Mouse (Mus musculus): ENCODE measurements around the gene 2210407C18Rik. TPM values are rescaled to one million over a fixed set of nuclear protein-coding genes. Genes with fewer than 3 reads are reported as not detected.

Gene 2210407C18Rik
- polyA plus RNA-seq, 1 experiment from 2014 or later = not detected

DNA sequence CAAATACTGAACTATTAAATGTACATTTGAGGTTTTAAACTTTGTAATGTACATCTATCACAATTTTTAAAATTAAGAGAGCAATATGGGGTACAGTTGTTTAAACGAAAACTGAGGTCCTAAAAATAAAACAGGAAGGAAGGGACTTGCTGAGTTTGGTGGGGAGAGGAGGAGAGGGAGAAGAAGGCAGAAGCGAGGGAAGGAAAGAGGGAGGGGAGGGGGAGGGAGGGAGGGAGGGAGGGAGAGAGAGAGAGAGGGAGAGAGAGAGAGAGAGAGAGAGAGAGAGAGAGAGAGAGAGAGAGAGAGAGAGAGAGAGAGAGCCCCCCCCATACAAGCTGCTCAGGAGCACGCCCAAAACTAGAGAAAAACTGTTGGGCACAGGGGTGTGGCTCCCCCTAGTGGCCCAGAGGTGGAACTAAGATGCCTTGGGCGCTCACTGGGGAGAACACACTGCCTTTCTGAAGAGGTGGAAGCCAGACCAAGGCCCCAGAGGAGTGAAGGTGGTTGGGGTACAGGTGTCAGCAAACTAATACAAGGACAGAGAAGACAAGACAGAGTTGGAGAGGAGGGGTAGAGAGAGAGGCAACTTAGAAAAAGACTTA is 20.6 kb upstream of the 2210407C18Rik start:
- peaks cover 3% of the 10 kb centered on the region; the same call in 1 of the 2 replicates for H3K4me1 ChIP-seq (ENCODE audit: control insufficient read depth, insufficient read depth, low read length)
- 29% methylated on average over 3 of the region's 4 CpGs for WGBS
- no peak overlapping the region for H3K4me2 ChIP-seq (ENCODE audit: low read depth, low read length)
- H3K9me3 ChIP-seq (ENCODE audit: control insufficient read depth, low read length) = no peaks in the 10 kb centered on the region
- no peak overlapping the region for H3K27ac ChIP-seq (ENCODE audit: low read depth, low read length)
- ATAC-seq (ENCODE audit: low read depth) = no peak
- no peaks in the 10 kb centered on the region for H3K36me3 ChIP-seq (ENCODE audit: control insufficient read depth, insufficient read depth, low read length)
- H3K27me3 ChIP-seq (ENCODE audit: control insufficient read depth, insufficient read depth, low read length) = no peaks in the 10 kb centered on the region
- no peak overlapping the region for H3K4me3 ChIP-seq (ENCODE audit: low read depth, low read length)
- H3K9ac ChIP-seq (replicated peaks; ENCODE audit: low read depth, low read length) = no peak overlapping the region

DNA sequence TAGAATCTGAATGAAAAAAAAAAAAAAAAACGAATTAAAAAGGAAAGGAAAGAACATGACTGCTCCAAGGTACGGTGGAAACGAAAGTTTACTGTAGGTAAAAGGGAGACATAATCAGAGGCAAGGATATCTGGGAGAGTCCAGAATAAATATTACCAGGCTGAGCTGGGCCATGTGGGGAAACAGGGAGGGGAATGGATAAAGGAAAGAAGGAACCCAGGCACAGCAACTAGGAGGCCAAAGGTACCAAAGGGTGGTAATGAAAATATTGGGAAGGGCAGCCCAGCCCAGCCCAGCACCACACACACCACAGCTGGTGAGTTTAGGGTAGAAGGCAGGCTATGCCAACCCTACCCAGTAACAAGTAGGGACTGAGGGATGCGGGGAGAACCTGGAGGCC is 19.0 kb upstream of the 2210407C18Rik start:
- no peak overlapping the region for H3K9ac ChIP-seq (replicated peaks; ENCODE audit: low read depth, low read length)
- no peak overlapping the region for H3K4me2 ChIP-seq (ENCODE audit: low read depth, low read length)
- H3K27ac ChIP-seq (ENCODE audit: low read depth, low read length) = no peak overlapping the region
- no peaks in the 10 kb centered on the region for H3K36me3 ChIP-seq (ENCODE audit: control insufficient read depth, insufficient read depth, low read length)
- no peak overlapping the region for H3K4me3 ChIP-seq (ENCODE audit: low read depth, low read length)
- no peak for ATAC-seq (ENCODE audit: low read depth)
- no peaks in the 10 kb centered on the region for H3K27me3 ChIP-seq (ENCODE audit: control insufficient read depth, insufficient read depth, low read length)
- no peaks in the 10 kb centered on the region for H3K4me1 ChIP-seq (ENCODE audit: control insufficient read depth, insufficient read depth, low read length)
- 67% methylated on average over 4 of the region's 4 CpGs for WGBS
- no peaks in the 10 kb centered on the region for H3K9me3 ChIP-seq (ENCODE audit: control insufficient read depth, low read length)

DNA sequence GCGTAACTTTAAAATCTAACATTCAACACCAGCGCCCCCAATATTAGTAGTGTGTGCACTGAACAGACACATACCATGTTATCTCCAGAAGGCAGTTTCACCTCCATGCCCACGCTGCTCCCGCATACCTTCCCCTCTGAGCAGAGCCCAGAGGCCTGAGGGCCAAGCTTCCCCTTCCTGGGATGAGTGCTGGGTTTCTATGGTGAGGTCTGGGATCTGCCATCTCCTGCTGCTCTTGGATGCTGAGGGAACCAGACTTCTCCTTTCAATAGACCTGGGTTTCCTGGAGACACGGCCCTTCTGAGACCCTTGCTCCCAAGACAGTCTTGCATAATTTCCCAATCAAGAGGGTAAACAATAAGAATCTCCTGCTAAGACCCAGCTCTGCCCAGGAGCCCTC is 14.5 kb upstream of the 2210407C18Rik start, which contains the start of gene Olfr323:
Olfr323 (minus strand) TSS at position 101 of the 400 bp plus-strand sequence.
- no peak for ATAC-seq (ENCODE audit: low read depth)
- no peaks in the 10 kb centered on the region for H3K27me3 ChIP-seq (ENCODE audit: control insufficient read depth, insufficient read depth, low read length)
- H3K9me3 ChIP-seq (ENCODE audit: control insufficient read depth, low read length) = no peaks in the 10 kb centered on the region
- WGBS = 77% methylated on average over 5 of the region's 5 CpGs
- H3K4me1 ChIP-seq (ENCODE audit: control insufficient read depth, insufficient read depth, low read length) = no peaks in the 10 kb centered on the region
- no peak within 1 kb of the TSS for H3K9ac ChIP-seq (replicated peaks; ENCODE audit: low read depth, low read length)
- H3K36me3 ChIP-seq (ENCODE audit: control insufficient read depth, insufficient read depth, low read length) = no peaks in the 10 kb centered on the region
- no peak within 1 kb of the TSS for H3K27ac ChIP-seq (ENCODE audit: low read depth, low read length)
- H3K4me2 ChIP-seq (ENCODE audit: low read depth, low read length) = no peak within 1 kb of the TSS
- no peak within 1 kb of the TSS for H3K4me3 ChIP-seq (ENCODE audit: low read depth, low read length)

DNA sequence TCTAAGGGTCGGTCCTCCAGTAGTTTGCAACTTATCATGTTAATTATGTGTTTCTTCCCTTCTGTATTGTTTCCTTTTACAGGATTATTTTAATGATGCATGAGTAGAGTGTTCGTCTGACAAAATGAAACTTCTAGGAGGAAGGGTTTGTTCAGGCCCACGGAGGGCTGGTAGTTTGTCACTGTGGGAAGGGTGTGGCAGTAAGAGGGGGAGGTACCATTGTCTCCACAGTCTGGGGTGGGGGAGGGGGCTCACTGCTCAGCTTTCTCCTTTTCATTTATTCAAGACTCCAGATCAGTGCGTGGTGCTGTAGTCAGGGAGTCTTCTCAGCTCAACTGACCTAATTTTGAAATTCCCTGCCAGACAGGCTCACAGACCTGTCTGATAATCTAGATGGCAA is 10.3 kb upstream of the 2210407C18Rik start:
- no peaks in the 10 kb centered on the region for H3K36me3 ChIP-seq (ENCODE audit: control insufficient read depth, insufficient read depth, low read length)
- 51% methylated on average over 4 of the region's 4 CpGs for WGBS
- H3K9ac ChIP-seq (replicated peaks; ENCODE audit: low read depth, low read length) = no peak overlapping the region
- H3K4me2 ChIP-seq (ENCODE audit: low read depth, low read length) = no peak overlapping the region
- H3K4me3 ChIP-seq (ENCODE audit: low read depth, low read length) = no peak overlapping the region
- no peaks in the 10 kb centered on the region for H3K4me1 ChIP-seq (ENCODE audit: control insufficient read depth, insufficient read depth, low read length)
- ATAC-seq (ENCODE audit: low read depth) = no peak
- H3K9me3 ChIP-seq (ENCODE audit: control insufficient read depth, low read length) = no peaks in the 10 kb centered on the region
- H3K27ac ChIP-seq (ENCODE audit: low read depth, low read length) = no peak overlapping the region
- H3K27me3 ChIP-seq (ENCODE audit: control insufficient read depth, insufficient read depth, low read length) = no peaks in the 10 kb centered on the region

DNA sequence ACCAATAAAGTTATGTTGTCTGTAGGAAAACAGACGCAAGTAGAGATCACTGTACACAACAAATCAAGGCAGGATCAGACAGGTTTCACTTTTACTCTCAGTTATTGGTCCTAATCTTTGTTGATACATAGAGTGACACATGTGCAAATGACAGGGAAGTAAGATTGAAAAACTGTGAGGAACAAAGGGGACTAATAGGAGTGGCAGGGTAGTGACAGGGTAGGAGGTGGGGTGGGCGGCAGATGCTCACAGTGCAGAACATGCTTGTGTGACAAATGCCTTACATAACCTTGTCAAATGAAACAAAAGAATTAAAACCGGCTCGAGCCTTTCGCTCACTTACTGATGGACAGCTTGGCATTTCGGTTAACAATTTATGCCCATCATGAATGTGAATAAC is 2.9 kb upstream of the 2210407C18Rik start:
- WGBS = 62% methylated on average over 6 of the region's 6 CpGs
- Histone ChIP-seq H3K27me3 (ENCODE audit: control insufficient read depth, insufficient read depth, low read length) (no peaks in the 10 kb centered on the region), H3K9me3 (ENCODE audit: control insufficient read depth, low read length) (no peaks in the 10 kb centered on the region), H3K27ac (ENCODE audit: low read depth, low read length) (no peak overlapping the region), H3K4me1 (ENCODE audit: control insufficient read depth, insufficient read depth, low read length) (no peaks in the 10 kb centered on the region), H3K36me3 (ENCODE audit: control insufficient read depth, insufficient read depth, low read length) (no peaks in the 10 kb centered on the region), H3K4me2 (ENCODE audit: low read depth, low read length) (no peak overlapping the region), H3K4me3 (ENCODE audit: low read depth, low read length) (no peak overlapping the region), H3K9ac (replicated peaks; ENCODE audit: low read depth, low read length) (no peak overlapping the region)
- ATAC-seq (ENCODE audit: low read depth) = no peak

DNA sequence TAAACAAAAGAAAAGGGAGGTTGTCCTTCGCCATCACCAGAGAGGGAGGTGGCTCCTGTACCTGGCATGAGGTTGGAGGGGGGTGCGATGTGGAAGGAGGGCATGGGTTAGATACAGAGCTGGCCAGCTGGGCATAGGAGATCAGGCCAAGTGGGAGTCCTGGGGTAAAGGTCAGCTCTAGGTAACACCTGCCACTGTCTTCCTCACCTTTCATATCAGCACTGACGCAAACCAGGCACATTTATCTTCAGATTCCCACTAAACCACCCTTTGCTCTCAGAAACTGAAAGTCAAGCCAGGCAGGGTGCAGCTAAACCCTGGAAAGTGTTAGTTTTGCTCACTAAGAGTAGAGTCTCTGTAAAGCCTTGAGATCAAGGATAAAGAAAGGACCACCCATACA is 2.5 kb upstream of the 2210407C18Rik start:
- Histone ChIP-seq H3K4me2 (ENCODE audit: low read depth, low read length) (no peak overlapping the region), H3K4me1 (ENCODE audit: control insufficient read depth, insufficient read depth, low read length) (no peaks in the 10 kb centered on the region), H3K9me3 (ENCODE audit: control insufficient read depth, low read length) (no peaks in the 10 kb centered on the region), H3K9ac (replicated peaks; ENCODE audit: low read depth, low read length) (no peak overlapping the region), H3K27me3 (ENCODE audit: control insufficient read depth, insufficient read depth, low read length) (no peaks in the 10 kb centered on the region), H3K4me3 (ENCODE audit: low read depth, low read length) (no peak overlapping the region), H3K36me3 (ENCODE audit: control insufficient read depth, insufficient read depth, low read length) (no peaks in the 10 kb centered on the region), H3K27ac (ENCODE audit: low read depth, low read length) (no peak overlapping the region)
- ATAC-seq (ENCODE audit: low read depth) = no peak
- 75% methylated on average over 3 of the region's 3 CpGs for WGBS

DNA sequence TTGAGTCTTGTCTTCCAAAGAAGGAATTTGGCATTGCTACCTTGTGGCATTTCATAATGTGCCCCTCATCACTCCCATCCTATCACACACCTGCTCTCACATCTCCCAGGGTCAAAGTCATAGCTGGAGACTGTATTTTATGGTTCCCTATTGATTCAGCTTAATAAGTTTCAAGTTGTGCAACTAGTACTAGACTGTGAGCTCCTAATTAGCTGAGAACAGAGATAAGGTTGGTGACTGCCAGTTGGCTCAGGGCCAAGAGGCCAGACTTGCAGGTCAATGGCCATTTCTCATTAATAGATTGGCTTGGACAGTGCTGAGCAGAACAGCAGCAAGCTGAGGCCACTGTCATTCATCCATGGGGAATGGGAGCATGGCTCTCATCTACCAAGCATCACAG is 1.3 kb downstream of the 2210407C18Rik start:
- no peaks in the 10 kb centered on the region for H3K9me3 ChIP-seq (ENCODE audit: control insufficient read depth, low read length)
- ATAC-seq (ENCODE audit: low read depth) = no peak

DNA sequence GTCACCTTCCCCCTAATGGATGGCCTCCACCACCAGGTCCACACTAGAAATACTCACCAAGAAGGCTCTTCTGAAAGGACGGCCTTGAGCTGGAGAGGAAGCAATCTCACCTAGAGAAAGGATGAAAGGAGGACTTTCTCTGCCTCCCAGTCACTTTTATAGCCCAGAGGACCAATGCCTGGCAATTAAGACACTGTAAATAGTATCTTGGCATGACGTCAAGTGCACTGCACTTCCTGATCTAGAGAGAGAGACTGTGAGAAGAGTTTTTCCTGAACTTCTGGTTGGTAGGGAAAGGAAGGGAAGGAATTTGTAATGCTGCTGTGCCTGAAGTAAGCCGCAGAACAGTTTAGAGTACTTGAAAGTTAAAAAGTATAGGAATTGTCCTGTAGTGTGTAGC is 2.5 kb downstream of the 2210407C18Rik start:
- Histone ChIP-seq H3K27ac (ENCODE audit: low read depth, low read length) (no peak overlapping the region), H3K27me3 (ENCODE audit: control insufficient read depth, insufficient read depth, low read length) (no peaks in the 10 kb centered on the region), H3K4me3 (ENCODE audit: low read depth, low read length) (no peak overlapping the region), H3K9ac (replicated peaks; ENCODE audit: low read depth, low read length) (no peak overlapping the region), H3K4me2 (ENCODE audit: low read depth, low read length) (no peak overlapping the region), H3K9me3 (ENCODE audit: control insufficient read depth, low read length) (no peaks in the 10 kb centered on the region), H3K4me1 (ENCODE audit: control insufficient read depth, insufficient read depth, low read length) (no peaks in the 10 kb centered on the region), H3K36me3 (ENCODE audit: control insufficient read depth, insufficient read depth, low read length) (no peaks in the 10 kb centered on the region)
- no peak for ATAC-seq (ENCODE audit: low read depth)
- 43% methylated on average over 3 of the region's 3 CpGs for WGBS

More for the DNA sequence above, 1.3 kb downstream of the 2210407C18Rik start:
- Histone ChIP-seq H3K36me3 (ENCODE audit: control insufficient read depth, insufficient read depth, low read length) (no peaks in the 10 kb centered on the region), H3K4me3 (ENCODE audit: low read depth, low read length) (no peak overlapping the region), H3K9ac (replicated peaks; ENCODE audit: low read depth, low read length) (no peak overlapping the region), H3K4me1 (ENCODE audit: control insufficient read depth, insufficient read depth, low read length) (no peaks in the 10 kb centered on the region), H3K27me3 (ENCODE audit: control insufficient read depth, insufficient read depth, low read length) (no peaks in the 10 kb centered on the region), H3K4me2 (ENCODE audit: low read depth, low read length) (no peak overlapping the region), H3K27ac (ENCODE audit: low read depth, low read length) (no peak overlapping the region)

DNA sequence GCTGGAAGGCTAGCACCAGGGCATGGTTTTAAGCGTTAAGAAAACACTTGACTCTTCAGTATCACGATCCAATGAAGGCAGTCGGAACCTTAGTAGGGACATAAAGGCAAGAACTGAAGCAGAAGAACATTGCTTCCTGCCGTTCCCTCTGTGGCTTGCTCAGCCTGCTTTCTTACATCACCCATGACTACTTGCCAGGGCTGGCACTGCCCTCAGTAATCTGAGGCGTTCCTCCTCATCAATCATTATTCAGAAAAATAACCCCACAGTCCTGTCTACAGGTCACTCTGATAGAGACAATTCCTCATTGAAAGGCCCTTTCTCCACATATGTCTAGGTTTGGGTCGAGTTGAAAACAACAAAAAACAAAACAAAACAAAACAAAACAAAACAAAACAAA is 8.8 kb downstream of the 2210407C18Rik start:
- Histone ChIP-seq H3K27ac (ENCODE audit: low read depth, low read length) (no peak overlapping the region), H3K36me3 (ENCODE audit: control insufficient read depth, insufficient read depth, low read length) (no peaks in the 10 kb centered on the region), H3K4me1 (ENCODE audit: control insufficient read depth, insufficient read depth, low read length) (no peaks in the 10 kb centered on the region), H3K9ac (replicated peaks; ENCODE audit: low read depth, low read length) (no peak overlapping the region), H3K4me2 (ENCODE audit: low read depth, low read length) (no peak overlapping the region), H3K27me3 (ENCODE audit: control insufficient read depth, insufficient read depth, low read length) (no peaks in the 10 kb centered on the region), H3K4me3 (ENCODE audit: low read depth, low read length) (no peak overlapping the region), H3K9me3 (ENCODE audit: control insufficient read depth, low read length) (no peaks in the 10 kb centered on the region)
- ATAC-seq (ENCODE audit: low read depth) = no peak
- WGBS = 85% methylated on average over 6 of the region's 6 CpGs
